Mouse (Mus musculus) lung, adult 2 months (tissue): Measurements from ENCODE around the gene Batf.

Source experiments
- CTCF ChIP-seq: fragments of 200-500 bp; IDR thresholded peaks from 2 replicates; pipeline ENCODE4 v1.5.1; 2011; ENCODE audit warnings: mild to moderate bottlenecking, low read length, control low read depth; ENCODE audit not compliant: insufficient read depth
- POLR2A ChIP-seq: fragments of 200-500 bp; IDR thresholded peaks from 2 replicates; pipeline ENCODE4 v1.6.1; 2011; ENCODE audit warnings: low read depth, mild to moderate bottlenecking, control low read depth, low read length, borderline replicate concordance; ENCODE audit errors: extremely low read depth

GRCm38 (mm10) chr12:85753223-85753622 lies 66.8 kb downstream of the Batf start:
- no peak for TF ChIP-seq CTCF
- no peak for TF ChIP-seq POLR2A
